Comparison of ENCODE assay signal across 24 mouse cellular contexts in genomic region chr3:135272627-135273026, GRCm38 (mm10). TPM values are rescaled to one million over a fixed set of nuclear protein-coding genes. Genes with fewer than 3 reads are reported as not detected.
DNase-seq lines count a peak whose midpoint lies in the region; ATAC-seq and TF ChIP-seq lines count a peak whose summit lies in the region.
"Had no signal": no experiment of that assay in that cellular context is flagged by ENCODE, and none has a peak within 500 bp of the region (broad histone marks: within the 10 kb centered on the region; RNA-seq: fewer than 3 reads in every experiment).

No protein-coding gene starts in this region.

- H3K4me2 ChIP-seq in embryonic facial prominence, embryonic 14.5 days (ENCODE audit: low read depth, low read length), result no peak overlapping the region
- no peak overlapping the region for H3K4me2 ChIP-seq in midbrain, embryonic 14.5 days (ENCODE audit: low read length)
- no peak overlapping the region for H3K4me2 ChIP-seq in midbrain, embryonic 13.5 days (replicated peaks)
- H3K4me2 ChIP-seq: embryonic facial prominence, embryonic 13.5 days; heart, embryonic 11.5 days; hindbrain, embryonic 15.5 days had no signal

- no peak overlapping the region for H3K4me3 ChIP-seq in embryonic facial prominence, embryonic 14.5 days (ENCODE audit: low read depth, low read length)
- no peak overlapping the region for H3K4me3 ChIP-seq in embryonic facial prominence, embryonic 10.5 days
- no peak overlapping the region for H3K4me3 ChIP-seq in kidney, adult 2 months (ENCODE audit: insufficient read depth, low read depth, low read length)
- H3K4me3 ChIP-seq in midbrain, embryonic 14.5 days (replicated peaks; ENCODE audit: low read depth, low read length), result no peak overlapping the region
- no peak overlapping the region for H3K4me3 ChIP-seq in midbrain, embryonic 13.5 days (replicated peaks)
- H3K4me3 ChIP-seq: embryonic facial prominence, embryonic 13.5 days; hindbrain, embryonic 15.5 days; myocyte had no signal

- H3K4me1 ChIP-seq in embryonic facial prominence, embryonic 14.5 days (ENCODE audit: control insufficient read depth, insufficient read depth, low read length), result no peaks in the 10 kb centered on the region
- H3K4me1 ChIP-seq in embryonic facial prominence, embryonic 10.5 days, result no peaks in the 10 kb centered on the region
- peaks cover 4% of the 10 kb centered on the region; the same call in 1 of the 2 replicates for H3K4me1 ChIP-seq in kidney, adult 2 months (ENCODE audit: control insufficient read depth, insufficient read depth, low read length)
- no peaks in the 10 kb centered on the region for H3K4me1 ChIP-seq in midbrain, embryonic 14.5 days (ENCODE audit: control insufficient read depth, insufficient read depth, low read length)
- H3K4me1 ChIP-seq in midbrain, embryonic 13.5 days (replicated peaks), result no peaks in the 10 kb centered on the region
- H3K4me1 ChIP-seq: embryonic facial prominence, embryonic 13.5 days; hindbrain, embryonic 15.5 days had no signal

- TF ChIP-seq CTCF in kidney, adult 2 months (conservative IDR thresholded peaks at IDR 0.05; ENCODE audit: insufficient read depth, insufficient read length, low read depth, low read length), result no peak

- peaks cover 52% of the 10 kb centered on the region for H3K36me3 ChIP-seq in embryonic facial prominence, embryonic 14.5 days (ENCODE audit: control insufficient read depth, insufficient read depth, low read length)
- H3K36me3 ChIP-seq in embryonic facial prominence, embryonic 10.5 days (replicated peaks), result peaks cover 71% of the 10 kb centered on the region
- H3K36me3 ChIP-seq in kidney, adult 2 months (ENCODE audit: control insufficient read depth, insufficient read depth, low read length), result no peaks in the 10 kb centered on the region
- peaks cover 3% of the 10 kb centered on the region; the same call in 1 of the 2 replicates for H3K36me3 ChIP-seq in midbrain, embryonic 14.5 days (ENCODE audit: control insufficient read depth, insufficient read depth, low read length)
- peaks cover 36% of the 10 kb centered on the region for H3K36me3 ChIP-seq in midbrain, embryonic 13.5 days
- H3K36me3 ChIP-seq: hindbrain, embryonic 15.5 days had no signal

- DNase-seq in embryonic facial prominence, embryonic 14.5 days (ENCODE audit: low spot score), result peak; percentile 40
- no peak for DNase-seq in embryonic facial prominence, embryonic 10.5 days (ENCODE audit: low spot score)
- peak; percentile 44 for DNase-seq in gastrocnemius, postnatal 10 days
- DNase-seq in gastrocnemius, postnatal 25 days, result no peak
- DNase-seq in kidney, postnatal 4 days, result peak; percentile 18 to 33
- DNase-seq in kidney, adult 2 months, result no peak
- peak; percentile 44 for DNase-seq in midbrain, embryonic 14.5 days
- DNase-seq: adrenal gland, postnatal 10 days; cerebellum, adult 2 months; cerebellum, postnatal 25 days; kidney, adult 11 months; lung, postnatal 36 days; thymus, adult 18-20 months; thymus, postnatal 36 days had no signal

- H3K9ac ChIP-seq in embryonic facial prominence, embryonic 14.5 days (ENCODE audit: low read depth, low read length), result no peak overlapping the region
- no peak overlapping the region for H3K9ac ChIP-seq in midbrain, embryonic 14.5 days (replicated peaks; ENCODE audit: low read length)
- no peak overlapping the region for H3K9ac ChIP-seq in midbrain, embryonic 13.5 days (replicated peaks)
- H3K9ac ChIP-seq: embryonic facial prominence, embryonic 13.5 days; hindbrain, embryonic 15.5 days had no signal

- H3K27me3 ChIP-seq in embryonic facial prominence, embryonic 14.5 days (replicated peaks; ENCODE audit: control insufficient read depth, insufficient read depth, low read length), result no peaks in the 10 kb centered on the region
- H3K27me3 ChIP-seq in embryonic facial prominence, embryonic 10.5 days (replicated peaks; ENCODE audit: low read depth, poor library complexity, severe bottlenecking), result no peaks in the 10 kb centered on the region
- no peaks in the 10 kb centered on the region for H3K27me3 ChIP-seq in kidney, adult 2 months (replicated peaks; ENCODE audit: control insufficient read depth, insufficient read depth, low read length)
- H3K27me3 ChIP-seq in midbrain, embryonic 14.5 days (ENCODE audit: control insufficient read depth, insufficient read depth, low read length), result no peaks in the 10 kb centered on the region
- H3K27me3 ChIP-seq in midbrain, embryonic 13.5 days, result no peaks in the 10 kb centered on the region
- H3K27me3 ChIP-seq: embryonic facial prominence, embryonic 13.5 days; hindbrain, embryonic 15.5 days had no signal

- ATAC-seq in embryonic facial prominence, embryonic 14.5 days (ENCODE audit: low read depth), result peak; percentile 53; the same call in 1 of the 2 replicates
- ATAC-seq in midbrain, embryonic 14.5 days (ENCODE audit: low FRiP score, low TSS enrichment), result no peak
- ATAC-seq in midbrain, embryonic 13.5 days, result no peak
- ATAC-seq: midbrain, embryonic 16.5 days had no signal

- no peaks in the 10 kb centered on the region for H3K9me3 ChIP-seq in embryonic facial prominence, embryonic 14.5 days (ENCODE audit: control insufficient read depth, low read length)
- H3K9me3 ChIP-seq in embryonic facial prominence, embryonic 10.5 days, result no peaks in the 10 kb centered on the region
- no peaks in the 10 kb centered on the region for H3K9me3 ChIP-seq in midbrain, embryonic 14.5 days (ENCODE audit: control insufficient read depth, low read length)
- no peaks in the 10 kb centered on the region for H3K9me3 ChIP-seq in midbrain, embryonic 13.5 days
- H3K9me3 ChIP-seq: embryonic facial prominence, embryonic 13.5 days; hindbrain, embryonic 15.5 days had no signal

- 65% methylated on average over 12 of the region's 12 CpGs for WGBS in embryonic facial prominence, embryonic 14.5 days
- WGBS in embryonic facial prominence, embryonic 10.5 days, result 92% methylated on average over 12 of the region's 12 CpGs
- WGBS in kidney, adult 2 months, result 72% methylated on average over 12 of the region's 12 CpGs
- 82% methylated on average over 12 of the region's 12 CpGs for WGBS in midbrain, embryonic 14.5 days
- 86% methylated on average over 12 of the region's 12 CpGs for WGBS in midbrain, embryonic 13.5 days

- no peak overlapping the region for H3K27ac ChIP-seq in embryonic facial prominence, embryonic 14.5 days (replicated peaks; ENCODE audit: low read depth, low read length)
- no peak overlapping the region for H3K27ac ChIP-seq in embryonic facial prominence, embryonic 10.5 days (replicated peaks)
- no peak overlapping the region for H3K27ac ChIP-seq in kidney, adult 2 months (ENCODE audit: insufficient read depth, low read depth, low read length)
- H3K27ac ChIP-seq in midbrain, embryonic 14.5 days (replicated peaks; ENCODE audit: low read depth, low read length), result no peak overlapping the region
- no peak overlapping the region for H3K27ac ChIP-seq in midbrain, embryonic 13.5 days
- H3K27ac ChIP-seq: embryonic facial prominence, embryonic 13.5 days; hindbrain, embryonic 15.5 days; kidney, postnatal 0 days had no signal

- no peak for TF ChIP-seq POLR2A in kidney, adult 2 months (IDR thresholded peaks at IDR 0.05; ENCODE audit: low read depth, low read length)

RNA-seq across cellular contexts. Expression of gene Bdh2, which starts 8.4 kb away (rescaled TPM):
- polyA plus RNA-seq in embryonic facial prominence, embryonic 14.5 days (2014; fragmentation: Nextera tagmentation; extraction: Ambion mirVana), result 9.4 and 11.1 TPM in 2 replicates
- polyA plus RNA-seq in embryonic facial prominence, embryonic 10.5 days (2016; fragmentation: Nextera tagmentation; extraction: Ambion mirVana), result 9.7 and 10.3 TPM in 2 replicates
- 1 to 10 TPM; 4.4 to 5.6 TPM for total RNA-seq in gastrocnemius, postnatal 10 days (2021)
- total RNA-seq in gastrocnemius, postnatal 25 days (2021), result 1 to 10 TPM; 2.3 to 3.1 TPM
- polyA plus RNA-seq in kidney, adult 2 months (2012; rRNA removed), result 247 and 284 TPM in 2 replicates
- polyA plus RNA-seq in midbrain, embryonic 14.5 days (2014; fragmentation: Nextera tagmentation; extraction: Ambion mirVana), result 3.8 and 4.7 TPM in 2 replicates
- polyA plus RNA-seq in midbrain, embryonic 13.5 days (2015; fragmentation: Nextera tagmentation; extraction: Ambion mirVana), result 4.3 TPM in 2 replicates
- total RNA-seq: megakaryocyte-erythroid progenitor cell, adult 5-6 weeks had no signal

RNA-seq across cellular contexts. Expression of gene Slc9b2, which starts 34.9 kb away (rescaled TPM):
- polyA plus RNA-seq in embryonic facial prominence, embryonic 14.5 days (2014; fragmentation: Nextera tagmentation; extraction: Ambion mirVana), result 3.3 and 4.2 TPM in 2 replicates
- polyA plus RNA-seq in embryonic facial prominence, embryonic 10.5 days (2016; fragmentation: Nextera tagmentation; extraction: Ambion mirVana), result 3.0 and 3.8 TPM in 2 replicates
- total RNA-seq in gastrocnemius, postnatal 10 days (2021), result 1 to 10 TPM in 1 of 2 experiments, under 1 TPM in 1; 0.23 to 7.5 TPM
- under 1 TPM; 0.18 to 0.43 TPM for total RNA-seq in gastrocnemius, postnatal 25 days (2021)
- 0.30 and 0.59 TPM in 2 replicates for polyA plus RNA-seq in kidney, adult 2 months (2012; rRNA removed)
- 1.0 and 1.8 TPM in 2 replicates for polyA plus RNA-seq in midbrain, embryonic 14.5 days (2014; fragmentation: Nextera tagmentation; extraction: Ambion mirVana)
- 0.39 and 1.1 TPM in 2 replicates for polyA plus RNA-seq in midbrain, embryonic 13.5 days (2015; fragmentation: Nextera tagmentation; extraction: Ambion mirVana)
- polyA plus RNA-seq: liver, adult 2 months; small intestine, adult 2 months had no signal

Comparison
In these comparisons a context has a peak if more than half of its experiments do, and no peak if none do; other contexts are left out.
1. DNase-seq: peak in embryonic facial prominence, embryonic 14.5 days (single experiment), gastrocnemius, postnatal 10 days (single experiment), kidney, postnatal 4 days (2 of 2) and midbrain, embryonic 14.5 days (single experiment); none in embryonic facial prominence, embryonic 10.5 days (single experiment), gastrocnemius, postnatal 25 days (single experiment) and kidney, adult 2 months (single experiment).
2. RNA of gene Bdh2, which starts 8.4 kb away (polyA plus RNA-seq): 247 to 284 TPM in kidney, adult 2 months; 9.7 to 10.3 TPM in embryonic facial prominence, embryonic 10.5 days, 9.4 to 11.1 TPM in embryonic facial prominence, embryonic 14.5 days, 3.8 to 4.7 TPM in midbrain, embryonic 14.5 days and 4.3 TPM in midbrain, embryonic 13.5 days; every median in the first group is over 10 times any median in the second.